Mouse (Mus musculus): ENCODE results near the gene St3gal6.

The St3gal6 gene

GRCm38 (mm10) chr16:58523972-58524850 lies at the start of gene St3gal6:
St3gal6 (minus strand) TSS chr16:58524243.
- DNase-seq (ENCODE audit: low spot score in 2 of 2): no peak

GRCm38 (mm10) chr16:58570694-58571264 lies 46.7 kb upstream of the St3gal6 start:
- DNase-seq (ENCODE audit: low spot score in 2 of 2): no peak

DNA sequence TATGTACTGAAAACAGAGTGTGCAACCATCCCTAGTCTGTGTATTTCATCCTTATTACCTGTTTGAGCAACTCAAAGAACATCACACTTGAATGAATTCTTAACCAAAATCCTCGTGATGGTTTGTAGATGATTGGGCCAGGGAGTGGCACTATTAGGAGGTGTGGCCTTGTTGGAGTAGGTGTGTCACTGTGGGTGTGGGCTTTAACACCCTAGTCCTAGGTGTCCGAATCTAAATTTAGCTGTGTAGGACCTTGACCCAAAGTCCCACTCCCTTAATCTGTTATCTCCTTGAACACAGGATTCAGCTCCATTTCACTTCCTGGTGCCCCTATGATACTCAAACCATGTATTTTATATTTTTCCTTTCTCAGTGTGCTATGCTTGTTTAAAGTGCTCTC lies 37.2 kb upstream of the St3gal6 start:
- no peak for DNase-seq (ENCODE audit: low spot score in 2 of 2)

GRCm38 (mm10) chr16:58556067-58556830 lies 32.2 kb upstream of the St3gal6 start:
- no peak for DNase-seq (ENCODE audit: low spot score in 2 of 2)

GRCm38 (mm10) chr16:58554673-58555072 lies 30.6 kb upstream of the St3gal6 start:
- no peak for DNase-seq (ENCODE audit: low spot score in 2 of 2)

GRCm38 (mm10) chr16:58548042-58548441 lies 24.0 kb upstream of the St3gal6 start:
- DNase-seq (ENCODE audit: low spot score in 2 of 2): no peak

GRCm38 (mm10) chr16:58546128-58546527 lies 22.1 kb upstream of the St3gal6 start:
- DNase-seq (ENCODE audit: low spot score in 2 of 2): no peak

- DNase-seq (ENCODE audit: low spot score in 2 of 2): no peak
Observed at GRCm38 (mm10) chr16:58539490-58539889, 15.4 kb upstream of the St3gal6 start.

- DNase-seq (ENCODE audit: low spot score in 2 of 2): no peak
Observed at GRCm38 (mm10) chr16:58539011-58539410, 15.0 kb upstream of the St3gal6 start.

- no peak for DNase-seq (ENCODE audit: low spot score in 2 of 2)
Observed at GRCm38 (mm10) chr16:58536076-58536475, 12.0 kb upstream of the St3gal6 start.

DNA sequence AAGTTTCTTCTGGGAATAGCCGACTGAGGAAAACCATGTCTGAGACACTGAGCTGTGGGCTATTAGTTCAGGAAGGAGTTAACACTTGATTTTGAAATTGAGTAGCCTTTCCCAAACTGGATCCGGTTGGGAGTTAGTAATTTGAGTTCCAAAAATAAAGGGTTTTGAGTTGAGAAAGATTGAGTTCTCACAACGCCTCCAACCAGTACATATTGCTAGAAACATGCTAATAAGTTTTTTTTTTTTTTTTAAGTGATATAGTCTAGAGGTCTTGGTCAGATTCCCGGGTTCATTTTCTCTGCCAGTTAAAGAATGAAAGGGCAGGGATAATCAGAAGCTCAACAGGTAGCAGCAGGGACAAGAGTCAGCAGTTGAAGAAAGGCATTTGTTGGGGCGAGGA lies 11.2 kb upstream of the St3gal6 start:
- no peak for DNase-seq (ENCODE audit: low spot score in 2 of 2)

- no peak for DNase-seq (ENCODE audit: low spot score in 2 of 2)
Observed at GRCm38 (mm10) chr16:58534245-58535142, 10.5 kb upstream of the St3gal6 start.

- DNase-seq (ENCODE audit: low spot score in 2 of 2): no peak
Observed at GRCm38 (mm10) chr16:58533742-58534141, 9.7 kb upstream of the St3gal6 start.

DNA sequence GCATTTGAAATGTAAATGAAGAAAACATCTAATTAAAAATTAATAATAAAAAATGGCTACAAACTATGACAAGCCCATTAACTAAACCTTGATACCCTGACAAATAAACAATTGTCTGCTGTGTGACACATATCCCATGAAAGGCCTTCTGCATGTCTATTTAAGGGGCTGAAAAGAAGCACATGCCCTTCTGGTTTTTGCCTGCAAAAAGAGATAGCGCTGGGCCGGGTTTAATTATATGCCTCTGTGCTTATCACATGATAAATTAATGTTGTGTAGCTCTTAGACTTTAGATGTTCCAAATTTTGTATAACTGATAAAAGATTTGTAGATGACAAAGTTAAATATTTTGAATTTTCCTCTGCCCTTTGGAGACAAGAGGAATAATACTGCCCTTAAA lies 9.2 kb upstream of the St3gal6 start:
- no peak for DNase-seq (ENCODE audit: low spot score in 2 of 2)

DNA sequence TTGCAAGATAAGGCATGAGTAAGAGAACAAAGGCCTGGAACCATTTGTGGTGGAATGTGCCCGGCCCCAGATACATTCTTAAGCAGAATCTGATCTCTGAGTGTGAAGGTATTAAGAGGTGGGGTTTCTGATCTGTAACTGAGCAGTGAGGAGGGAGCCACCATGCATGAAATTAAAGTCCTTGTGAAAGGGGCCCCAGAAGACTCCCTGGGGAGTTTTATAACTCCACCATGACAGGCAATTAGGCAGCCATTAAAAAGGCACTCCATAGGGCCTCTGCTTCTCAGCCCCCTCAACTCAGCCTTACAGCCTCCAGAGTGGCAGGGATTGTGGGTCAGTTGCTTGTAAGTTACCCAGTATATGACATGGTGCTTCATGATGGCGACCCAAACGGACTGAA lies 8.5 kb upstream of the St3gal6 start:
- no peak for DNase-seq (ENCODE audit: low spot score in 2 of 2)

- DNase-seq (ENCODE audit: low spot score in 2 of 2): no peak
Observed at GRCm38 (mm10) chr16:58527817-58528216, 3.8 kb upstream of the St3gal6 start.

GRCm38 (mm10) chr16:58526729-58527128 lies 2.7 kb upstream of the St3gal6 start:
- no peak for DNase-seq (ENCODE audit: low spot score in 2 of 2)

- no peak for DNase-seq (ENCODE audit: low spot score in 2 of 2)
Observed at GRCm38 (mm10) chr16:58525832-58526231, 1.8 kb upstream of the St3gal6 start.

DNA sequence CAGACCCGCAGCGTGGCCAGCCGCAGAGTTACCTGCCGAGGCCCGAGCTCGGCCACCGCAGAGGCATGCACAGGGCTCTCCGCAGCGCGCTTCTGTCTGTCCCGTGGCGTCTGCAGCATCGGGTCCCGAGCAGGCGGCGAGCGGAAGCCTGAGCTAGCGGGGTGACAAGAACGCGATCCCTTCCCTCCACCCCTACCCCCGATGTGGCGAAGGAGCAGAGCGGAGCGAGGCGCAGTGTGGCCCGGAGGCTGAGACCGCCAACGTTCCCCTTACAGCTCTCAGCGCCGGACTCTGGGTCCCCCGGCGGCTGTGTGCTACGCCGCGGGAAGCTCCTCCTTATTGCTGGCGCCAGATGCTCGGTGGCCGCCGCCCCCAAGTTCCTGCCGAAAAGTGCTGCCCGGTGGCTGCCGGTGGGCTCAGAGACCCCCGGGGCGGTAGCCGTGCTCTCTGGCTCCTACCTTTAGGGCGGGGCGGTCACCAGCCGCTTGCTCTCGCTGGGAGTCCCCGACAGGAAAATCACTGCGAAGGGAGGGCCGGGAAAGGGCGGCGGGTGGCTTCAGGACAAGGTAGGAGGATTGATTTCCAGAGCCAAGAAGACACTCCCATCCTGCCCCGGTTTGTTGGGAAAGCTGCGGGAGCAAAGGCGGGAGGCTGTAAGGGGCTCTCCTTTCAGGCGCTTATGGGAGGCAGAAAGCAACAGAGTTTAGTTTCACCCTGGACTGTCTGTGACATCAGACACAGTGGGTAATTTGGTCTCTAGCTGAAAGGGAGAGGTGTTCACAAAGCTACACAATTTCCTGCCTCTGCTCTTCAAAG lies 791 bp downstream of the St3gal6 start:
- peak; percentile 28 to 38 for DNase-seq (ENCODE audit: low spot score in 2 of 2)

- no peak for DNase-seq (ENCODE audit: low spot score in 2 of 2)
Observed at GRCm38 (mm10) chr16:58522677-58523043, 1.4 kb downstream of the St3gal6 start.

DNA sequence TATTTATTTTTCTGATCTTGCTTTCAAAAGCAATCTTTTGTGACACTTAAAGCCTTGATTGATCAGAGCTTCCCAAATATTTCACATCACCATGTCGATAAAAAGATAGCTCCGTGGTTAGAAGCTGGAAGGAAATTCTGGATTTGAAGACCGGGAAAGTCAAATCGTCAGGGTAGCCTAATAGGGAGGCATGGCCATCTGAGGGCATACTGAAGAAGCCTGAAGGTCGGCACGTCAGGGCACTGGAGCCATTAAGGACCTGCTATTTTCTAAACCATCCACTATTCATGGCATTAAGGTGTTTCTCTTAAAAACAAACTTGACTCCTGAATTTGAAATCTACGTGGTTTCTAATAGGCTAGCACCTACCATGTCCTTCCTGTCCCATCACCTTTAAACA lies 2.1 kb downstream of the St3gal6 start:
- DNase-seq (ENCODE audit: low spot score in 2 of 2): no peak
